ENCODE assay signal across 18 mouse cellular contexts in the genomic region with DNA sequence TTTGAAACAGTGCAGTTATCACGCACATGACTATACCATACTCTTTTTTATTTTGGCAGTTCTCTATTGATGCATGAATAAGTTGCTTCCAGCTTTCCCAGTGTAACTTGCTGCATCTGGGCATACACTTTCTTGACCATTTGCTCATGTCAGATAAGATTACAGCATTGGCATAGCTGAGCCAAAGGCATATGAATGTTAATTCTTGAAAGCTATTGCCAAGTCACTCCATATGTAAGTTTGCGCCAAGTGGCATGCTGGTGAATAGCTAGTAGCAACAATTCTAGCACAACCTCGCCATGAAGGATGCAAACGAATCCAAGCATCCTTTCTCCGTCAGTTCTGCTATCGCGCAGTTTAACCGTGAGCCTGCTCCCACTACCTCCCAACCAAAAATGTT.
"Had no signal": no experiment of that assay in that cellular context is flagged by ENCODE, and none has a peak within 500 bp of the region (broad histone marks: within the 10 kb centered on the region; RNA-seq: fewer than 3 reads in every experiment).

No protein-coding gene starts in this region.

- H3K27me3 ChIP-seq: megakaryocyte, embryonic 14.5 days; midbrain, embryonic 15.5 days had no signal

- H3K4me1 ChIP-seq: midbrain, embryonic 15.5 days had no signal

- H3K27ac ChIP-seq: left cerebral cortex, adult 2 months; liver, embryonic 14.5 days; macrophage; midbrain, embryonic 15.5 days had no signal

- ATAC-seq: liver, postnatal 0 days; lung, postnatal 0 days; midbrain, embryonic 15.5 days had no signal

- H3K9me3 ChIP-seq: megakaryocyte, embryonic 14.5 days; midbrain, embryonic 15.5 days had no signal

- H3K9ac ChIP-seq: liver, embryonic 14.5 days; liver, postnatal 0 days; lung, embryonic 14.5 days; midbrain, embryonic 15.5 days had no signal

- H3K36me3 ChIP-seq: midbrain, embryonic 15.5 days had no signal

- H3K4me2 ChIP-seq: liver, embryonic 11.5 days; lung, embryonic 14.5 days; midbrain, embryonic 11.5 days; midbrain, embryonic 15.5 days had no signal

- DNase-seq: kidney, adult 18-20 months; kidney, adult 9 months; kidney, postnatal 14 days; kidney, postnatal 4 days; layer of hippocampus, postnatal 36 days; liver, postnatal 0 days; lung, embryonic 14.5 days; thymus, adult 18-20 months; thymus, postnatal 36 days had no signal

- H3K4me3 ChIP-seq: left cerebral cortex, adult 2 months; megakaryocyte, embryonic 14.5 days; midbrain, embryonic 15.5 days; myocyte had no signal
